Comparison of ENCODE assay signal across 8 mouse cellular contexts in genomic region chr11:87816707-87817442, GRCm38 (mm10). TPM values are rescaled to one million over a fixed set of nuclear protein-coding genes. Genes with fewer than 3 reads are reported as not detected.
DNase-seq lines count a peak whose midpoint lies in the region; ATAC-seq lines count a peak whose summit lies in the region.

No protein-coding gene starts in this region.

- ATAC-seq in erythroblast, adult 5-6 weeks (replicated peaks; ENCODE audit: low FRiP score, poor library complexity, severe bottlenecking) = peak; percentile 45; the same call in 1 of the 2 replicates
- ATAC-seq in hindbrain, embryonic 13.5 days (ENCODE audit: low FRiP score) = peak; percentile 86

- DNase-seq in layer of hippocampus, adult 18-20 months (ENCODE audit: low spot score in 2 of 2) = peak; percentile 28 to 69
- no peak for DNase-seq in layer of hippocampus, adult 9-11 months
- DNase-seq in brain, adult 2 months (ENCODE audit: low read depth, low spot score) = peak; percentile 80
- DNase-seq in left cerebral cortex, postnatal 14 days (ENCODE audit: low spot score in 2 of 2) = peak; percentile 44 to 52
- peak; percentile 61 for DNase-seq in midbrain, embryonic 10.5 days (ENCODE audit: low spot score)
- peak; percentile 60 for DNase-seq in splenic B cell, adult 2 months (ENCODE audit: low read depth, low spot score)

- peaks cover 21% of the 10 kb centered on the region for H3K4me1 ChIP-seq in hindbrain, embryonic 13.5 days (replicated peaks)
- peaks cover 22% of the 10 kb centered on the region for H3K4me1 ChIP-seq in midbrain, embryonic 10.5 days

- WGBS in hindbrain, embryonic 13.5 days = 2% methylated on average over 31 of the region's 31 CpGs
- WGBS in midbrain, embryonic 10.5 days = 3% methylated on average over 31 of the region's 31 CpGs

- no peaks in the 10 kb centered on the region for H3K9me3 ChIP-seq in hindbrain, embryonic 13.5 days
- H3K9me3 ChIP-seq in midbrain, embryonic 10.5 days (replicated peaks) = no peaks in the 10 kb centered on the region

- H3K27ac ChIP-seq in hindbrain, embryonic 13.5 days = peak overlapping the region; percentile 56
- peak overlapping the region; percentile 81 for H3K27ac ChIP-seq in midbrain, embryonic 10.5 days (replicated peaks)

- peak overlapping the region; percentile 40 for H3K4me3 ChIP-seq in hindbrain, embryonic 13.5 days
- H3K4me3 ChIP-seq in midbrain, embryonic 10.5 days = peak overlapping the region; percentile 55

- peak overlapping the region; percentile 69 for H3K9ac ChIP-seq in hindbrain, embryonic 13.5 days

- no peaks in the 10 kb centered on the region for H3K36me3 ChIP-seq in hindbrain, embryonic 13.5 days
- H3K36me3 ChIP-seq in midbrain, embryonic 10.5 days = no peaks in the 10 kb centered on the region
- H3K36me3 ChIP-seq in splenic B cell, adult 2 months (ENCODE audit: control insufficient read depth, insufficient read depth, low read length, poor library complexity, severe bottlenecking) = no peaks in the 10 kb centered on the region

- 0 out of 2 replicates have a peak, but pooled peaks cover 3% of the 10 kb centered on the region for H3K27me3 ChIP-seq in hindbrain, embryonic 13.5 days
- H3K27me3 ChIP-seq in midbrain, embryonic 10.5 days (ENCODE audit: low read depth, poor library complexity, severe bottlenecking) = peaks cover 30% of the 10 kb centered on the region
- no peaks in the 10 kb centered on the region for H3K27me3 ChIP-seq in splenic B cell, adult 2 months (ENCODE audit: control insufficient read depth, insufficient read depth, low read length, poor library complexity, severe bottlenecking)

- intact Hi-C loops in left cerebral cortex, postnatal 14 days (cut with DNase I) = no loop called here

- H3K4me2 ChIP-seq in hindbrain, embryonic 13.5 days = peak overlapping the region; percentile 59

RNA-seq across cellular contexts. Expression of gene Lpo, which starts 11.2 kb away (rescaled TPM):
- under 1 TPM; 0.15 to 0.37 TPM for total RNA-seq in layer of hippocampus, adult 18-20 months (2021)
- not detected in 2 replicates for total RNA-seq in erythroblast, adult 5-6 weeks (2015; ENCODE audit: low replicate concordance)
- total RNA-seq in erythroblast, adult 5-6 weeks (2017; ENCODE audit: low replicate concordance) = not detected in 2 replicates
- 0.41 and 1.5 TPM in 2 replicates for polyA plus RNA-seq in hindbrain, embryonic 13.5 days (2015; fragmentation: Nextera tagmentation; extraction: Ambion mirVana)
- under 1 TPM; 0.36 to 0.68 TPM for total RNA-seq in left cerebral cortex, postnatal 14 days (2021)
- polyA plus RNA-seq in midbrain, embryonic 10.5 days (2016; fragmentation: Nextera tagmentation; extraction: Ambion mirVana) = 0.20 and 0.56 TPM in 2 replicates

RNA-seq across cellular contexts. Expression of gene Mpo, which starts 23.5 kb away (rescaled TPM):
- total RNA-seq in layer of hippocampus, adult 18-20 months (2021) = under 1 TPM in 1 of 2 experiments, not detected in 1; 0.22 TPM
- 1,764 and 1,778 TPM in 2 replicates for total RNA-seq in erythroblast, adult 5-6 weeks (2015; ENCODE audit: low replicate concordance)
- 605 and 1,001 TPM in 2 replicates for total RNA-seq in erythroblast, adult 5-6 weeks (2017; ENCODE audit: low replicate concordance)
- 0.65 and 1.00 TPM in 2 replicates for polyA plus RNA-seq in hindbrain, embryonic 13.5 days (2015; fragmentation: Nextera tagmentation; extraction: Ambion mirVana)
- not detected for total RNA-seq in left cerebral cortex, postnatal 14 days (2021)
- polyA plus RNA-seq in midbrain, embryonic 10.5 days (2016; fragmentation: Nextera tagmentation; extraction: Ambion mirVana) = 2.5 and 2.7 TPM in 2 replicates

RNA-seq across cellular contexts. Expression of gene Mks1, which starts 36.1 kb away (rescaled TPM):
- 1 to 10 TPM; 5.6 TPM for total RNA-seq in layer of hippocampus, adult 18-20 months (2021)
- total RNA-seq in erythroblast, adult 5-6 weeks (2015; ENCODE audit: low replicate concordance) = 0.38 TPM in 1 of 2 replicates, not detected in the other
- total RNA-seq in erythroblast, adult 5-6 weeks (2017; ENCODE audit: low replicate concordance) = 0.28 TPM in 1 of 2 replicates, not detected in the other
- polyA plus RNA-seq in hindbrain, embryonic 13.5 days (2015; fragmentation: Nextera tagmentation; extraction: Ambion mirVana) = 14.7 and 15.3 TPM in 2 replicates
- total RNA-seq in left cerebral cortex, postnatal 14 days (2021) = 1 to 10 TPM; 5.3 to 5.6 TPM
- polyA plus RNA-seq in midbrain, embryonic 10.5 days (2016; fragmentation: Nextera tagmentation; extraction: Ambion mirVana) = 18.1 and 18.8 TPM in 2 replicates

RNA-seq across cellular contexts. Expression of gene Tspoap1, which starts 56.5 kb away (rescaled TPM):
- total RNA-seq in layer of hippocampus, adult 18-20 months (2021) = 100 to 1,000 TPM; 128 to 144 TPM
- 4.2 and 5.4 TPM in 2 replicates for total RNA-seq in erythroblast, adult 5-6 weeks (2015; ENCODE audit: low replicate concordance)
- 5.4 and 16.6 TPM in 2 replicates for total RNA-seq in erythroblast, adult 5-6 weeks (2017; ENCODE audit: low replicate concordance)
- 40.7 and 40.8 TPM in 2 replicates for polyA plus RNA-seq in hindbrain, embryonic 13.5 days (2015; fragmentation: Nextera tagmentation; extraction: Ambion mirVana)
- 100 to 1,000 TPM; 154 to 162 TPM for total RNA-seq in left cerebral cortex, postnatal 14 days (2021)
- polyA plus RNA-seq in midbrain, embryonic 10.5 days (2016; fragmentation: Nextera tagmentation; extraction: Ambion mirVana) = 8.2 and 14.7 TPM in 2 replicates

RNA-seq across cellular contexts. Expression of gene Epx, which starts 58.5 kb away (rescaled TPM):
- total RNA-seq in layer of hippocampus, adult 18-20 months (2021) = under 1 TPM in 1 of 2 experiments, not detected in 1; 0.41 TPM
- 34.0 and 42.8 TPM in 2 replicates for total RNA-seq in erythroblast, adult 5-6 weeks (2015; ENCODE audit: low replicate concordance)
- 31.1 and 53.2 TPM in 2 replicates for total RNA-seq in erythroblast, adult 5-6 weeks (2017; ENCODE audit: low replicate concordance)
- polyA plus RNA-seq in hindbrain, embryonic 13.5 days (2015; fragmentation: Nextera tagmentation; extraction: Ambion mirVana) = 0.06 TPM in 1 of 2 replicates, not detected in the other
- under 1 TPM; 0.13 to 0.55 TPM for total RNA-seq in left cerebral cortex, postnatal 14 days (2021)
- not detected in 2 replicates for polyA plus RNA-seq in midbrain, embryonic 10.5 days (2016; fragmentation: Nextera tagmentation; extraction: Ambion mirVana)

Comparison
In these comparisons a context has a peak if more than half of its experiments do, and no peak if none do; other contexts are left out.
1. RNA of gene Mpo, which starts 23.5 kb away (total RNA-seq): 605 to 1,778 TPM in erythroblast, adult 5-6 weeks; 0.22 TPM in layer of hippocampus, adult 18-20 months and not detected in left cerebral cortex, postnatal 14 days; every median in the first group is over 100 times any median in the second.
2. RNA of gene Mks1, which starts 36.1 kb away (total RNA-seq): 5.3 to 5.6 TPM in left cerebral cortex, postnatal 14 days and 5.6 TPM in layer of hippocampus, adult 18-20 months; 0.28 to 0.38 TPM in erythroblast, adult 5-6 weeks; every median in the first group is over 4 times any median in the second.